Mouse (Mus musculus) heart, postnatal 0 days (tissue): Measurements from ENCODE around the gene Pi4ka.

Experiments used
- CTCF ChIP-seq: IDR thresholded peaks from 2 replicates; pipeline ENCODE4 v1.5.1; 2016; ENCODE audit warnings: antibody characterized with exemption, control low read depth, low read depth
- EP300 ChIP-seq: IDR thresholded peaks from 2 replicates; pipeline ENCODE4 v1.6.1; 2016; ENCODE audit warnings: antibody characterized with exemption, low read depth

GRCm38 (mm10) chr16:17280471-17280870 is 125.6 kb downstream of the Pi4ka start:
- TF ChIP-seq CTCF (no peak), EP300 (no peak)
